Mouse (Mus musculus) MN1 (cell line): Measurements from ENCODE around the gene Safb.

ENCODE experiments used
- DNase-seq: peaks from one replicate; pipeline ENCODE4 v3.0.0-alpha.2; 2016; ENCODE audit warnings: low spot score

Gene Safb

GRCm38 (mm10) chr17:56584257-56585130 lies at the start of gene Safb, which contains the start of gene Safb2:
Gene Safb, plus strand, starts transcription at chr17:56584825.
Gene Safb2, minus strand, starts transcription at chr17:56584585.
- peak; percentile 100 for DNase-seq

- DNase-seq = no peak
These were observed 48.4 kb upstream of the Safb start for GRCm38 (mm10) chr17:56536192-56536591.

- no peak for DNase-seq
These were observed 47.8 kb upstream of the Safb start for GRCm38 (mm10) chr17:56536874-56537273.

- no peak for DNase-seq
These were observed 46.7 kb upstream of the Safb start for GRCm38 (mm10) chr17:56537912-56538311.

GRCm38 (mm10) chr17:56540562-56540975 lies 44.1 kb upstream of the Safb start:
- no peak for DNase-seq

GRCm38 (mm10) chr17:56542736-56543135 lies 41.9 kb upstream of the Safb start:
- DNase-seq = no peak

- DNase-seq = no peak
These were observed 40.9 kb upstream of the Safb start for GRCm38 (mm10) chr17:56543684-56544224.

- no peak for DNase-seq
These were observed 39.8 kb upstream of the Safb start for GRCm38 (mm10) chr17:56544699-56545387.

GRCm38 (mm10) chr17:56545945-56546344 lies 38.7 kb upstream of the Safb start:
- DNase-seq = no peak

GRCm38 (mm10) chr17:56546576-56546975 lies 38.0 kb upstream of the Safb start:
- DNase-seq = no peak

GRCm38 (mm10) chr17:56547116-56547845 lies 37.3 kb upstream of the Safb start:
- DNase-seq = peak; percentile 54

- no peak for DNase-seq
These were observed 36.6 kb upstream of the Safb start for GRCm38 (mm10) chr17:56547846-56548604.

GRCm38 (mm10) chr17:56548605-56549105 lies 36.0 kb upstream of the Safb start:
- DNase-seq = no peak

GRCm38 (mm10) chr17:56550784-56551475 lies 33.7 kb upstream of the Safb start:
- no peak for DNase-seq

GRCm38 (mm10) chr17:56551841-56552581 lies 32.6 kb upstream of the Safb start:
- DNase-seq = no peak

- peak; percentile 77 for DNase-seq
These were observed 31.8 kb upstream of the Safb start for GRCm38 (mm10) chr17:56552781-56553363.

GRCm38 (mm10) chr17:56554122-56554551 lies 30.5 kb upstream of the Safb start, which contains the start of gene Gm20219:
Gene Gm20219, minus strand, starts transcription at chr17:56554387.
- no peak for DNase-seq

- DNase-seq = peak; percentile 77
These were observed 26.2 kb upstream of the Safb start for GRCm38 (mm10) chr17:56558448-56558847.

GRCm38 (mm10) chr17:56559386-56559785 lies 25.2 kb upstream of the Safb start:
- no peak for DNase-seq
